Mouse (Mus musculus): Measurements from ENCODE around the gene Olfr508.
"Not testable (repeated sequence)": the region's sequence is repeated elsewhere in the genome, so short reads cannot be mapped to it uniquely, and the experiment has no call there.

- not testable (repeated sequence) for TF ChIP-seq GATA1, TAL1 (IDR thresholded peaks at IDR 0.05; ENCODE audit: low read length)
Observed at GRCm38 (mm10) chr7:108616781-108617180, 13.0 kb upstream of the Olfr508 start.
